Mouse (Mus musculus): ENCODE data around the gene Nadsyn1.

DNA sequence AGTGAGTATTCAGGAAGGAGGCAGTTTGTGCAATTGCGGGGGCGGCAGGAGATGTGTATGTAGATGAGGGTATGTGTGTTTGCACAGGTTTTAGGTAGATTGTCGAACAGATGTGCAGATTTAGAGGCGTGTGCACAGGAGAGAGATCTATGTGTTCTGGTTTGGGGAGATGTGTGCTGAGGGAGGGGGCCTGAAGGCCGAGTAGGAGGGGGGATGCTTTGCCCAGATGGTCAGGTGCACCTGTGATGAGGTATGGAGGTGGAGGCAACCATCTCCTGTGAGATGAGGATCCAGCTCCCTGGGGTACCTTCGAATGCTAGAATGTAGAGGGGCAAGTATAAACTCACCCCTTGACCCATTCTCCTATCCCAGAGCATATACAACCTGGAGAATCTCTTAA lies 7.8 kb upstream of the Nadsyn1 start:
- TF ChIP-seq CTCF (IDR thresholded peaks at IDR 0.05; ENCODE audit: control insufficient read depth, insufficient read depth, insufficient read length) (no peak), MYOG (IDR thresholded peaks at IDR 0.05; ENCODE audit: control insufficient read depth, extremely low read depth, insufficient read length) (no peak), USF1 (IDR thresholded peaks at IDR 0.05; ENCODE audit: low read depth) (no peak), MAX (IDR thresholded peaks at IDR 0.05) (no peak)
